Mouse (Mus musculus): ENCODE results near the gene Bend6. TPM values are rescaled to one million over a fixed set of nuclear protein-coding genes. Genes with fewer than 3 reads are reported as not detected.

Bend6 gene
- polyA plus RNA-seq, 1 experiment from 2014 or later = 0.32 TPM

DNA sequence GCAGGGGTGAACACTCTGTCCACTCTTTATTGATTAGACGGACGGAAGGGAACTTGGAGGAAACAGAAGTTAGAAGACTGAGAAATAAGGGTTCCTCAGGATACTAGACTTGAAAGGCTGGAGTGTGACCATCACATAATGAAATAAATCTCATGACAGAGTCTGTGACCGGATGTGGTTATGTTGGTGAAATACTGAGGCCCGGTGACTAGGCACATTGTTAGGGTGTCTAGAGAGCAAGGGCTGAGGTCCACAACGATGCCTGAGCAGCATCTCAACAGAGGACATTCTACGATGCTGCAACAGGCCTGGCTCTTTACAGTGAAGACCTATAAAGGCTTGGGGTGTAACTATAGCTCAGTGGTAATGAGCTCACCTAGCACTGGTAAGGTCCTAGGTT is 9.2 kb downstream of the Bend6 start:
- Histone ChIP-seq H3K36me3 (ENCODE audit: insufficient read depth, low read length) (no peaks in the 10 kb centered on the region), H3K27me3 (ENCODE audit: insufficient read depth, low read length) (no peaks in the 10 kb centered on the region), H3K4me3 (replicated peaks; ENCODE audit: low read depth, low read length) (no peak overlapping the region), H3K9ac (ENCODE audit: low read depth, low read length) (no peak overlapping the region), H3K9me3 (replicated peaks; ENCODE audit: low read length) (no peaks in the 10 kb centered on the region), H3K4me2 (ENCODE audit: low read length) (no peak overlapping the region), H3K27ac (no peak overlapping the region), H3K4me1 (replicated peaks; ENCODE audit: insufficient read depth, low read length) (no peaks in the 10 kb centered on the region)
- TF ChIP-seq CTCF (IDR thresholded peaks at IDR 0.05; ENCODE audit: low read depth) = no peak
- 88% methylated on average over 6 of the region's 6 CpGs for WGBS
- DNase-seq (ENCODE audit: low spot score) (no peak), ATAC-seq (replicated peaks; ENCODE audit: low FRiP score, low read depth) (no peak)

DNA sequence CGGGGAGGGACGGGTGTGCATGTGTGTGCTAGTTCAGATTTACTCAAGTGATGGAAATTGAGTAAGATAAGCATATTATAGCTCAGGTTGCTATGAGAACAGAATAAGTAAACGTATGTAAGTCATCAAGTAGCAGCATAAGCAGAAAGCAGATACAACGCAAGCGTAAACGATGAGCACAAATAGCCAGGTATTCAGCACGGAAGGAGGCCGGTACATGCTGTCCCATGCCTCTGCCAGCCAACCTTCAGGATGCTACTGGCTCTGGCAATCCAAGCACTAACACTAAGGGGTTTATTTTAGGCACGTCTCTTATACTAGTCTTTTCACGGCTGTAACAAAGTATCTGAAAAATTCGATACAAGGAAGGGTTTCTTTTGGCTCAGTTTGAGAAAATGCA is 10.2 kb downstream of the Bend6 start:
- H3K27me3 ChIP-seq (ENCODE audit: insufficient read depth, low read length) = no peaks in the 10 kb centered on the region
- no peak for TF ChIP-seq CTCF (IDR thresholded peaks at IDR 0.05; ENCODE audit: low read depth)
- no peaks in the 10 kb centered on the region for H3K9me3 ChIP-seq (replicated peaks; ENCODE audit: low read length)
- no peaks in the 10 kb centered on the region for H3K4me1 ChIP-seq (replicated peaks; ENCODE audit: insufficient read depth, low read length)
- H3K4me2 ChIP-seq (ENCODE audit: low read length) = no peak overlapping the region
- H3K36me3 ChIP-seq (ENCODE audit: insufficient read depth, low read length) = no peaks in the 10 kb centered on the region
- H3K4me3 ChIP-seq (replicated peaks; ENCODE audit: low read depth, low read length) = no peak overlapping the region
- DNase-seq (ENCODE audit: low spot score) (no peak), ATAC-seq (replicated peaks; ENCODE audit: low FRiP score, low read depth) (no peak)
- 88% methylated on average over 11 of the region's 11 CpGs for WGBS
- no peak overlapping the region for H3K27ac ChIP-seq
- no peak overlapping the region for H3K9ac ChIP-seq (ENCODE audit: low read depth, low read length)

DNA sequence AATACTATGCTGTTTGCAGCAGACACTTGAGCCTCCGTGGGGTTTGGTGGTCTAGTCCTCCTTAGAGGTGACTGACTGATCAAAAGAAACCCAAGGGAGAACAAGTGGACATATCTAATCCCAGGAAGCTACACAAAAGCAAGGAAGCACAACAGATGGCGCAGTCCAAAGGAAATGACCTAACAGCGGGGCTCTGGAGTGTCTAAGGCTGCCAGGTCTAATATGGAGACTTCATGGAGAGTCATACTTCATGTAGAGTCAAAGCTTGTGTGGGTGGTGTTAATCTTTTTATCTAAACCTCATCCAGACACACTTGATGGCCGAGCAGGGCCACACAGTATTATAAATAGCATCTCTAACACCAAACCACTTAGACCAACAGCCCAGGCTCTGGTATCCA is 10.9 kb downstream of the Bend6 start:
- no peaks in the 10 kb centered on the region for H3K4me1 ChIP-seq (replicated peaks; ENCODE audit: insufficient read depth, low read length)
- no peak overlapping the region for H3K4me2 ChIP-seq (ENCODE audit: low read length)
- H3K27me3 ChIP-seq (ENCODE audit: insufficient read depth, low read length) = no peaks in the 10 kb centered on the region
- H3K9me3 ChIP-seq (replicated peaks; ENCODE audit: low read length) = no peaks in the 10 kb centered on the region
- ATAC-seq (replicated peaks; ENCODE audit: low FRiP score, low read depth) (no peak), DNase-seq (ENCODE audit: low spot score) (no peak)
- H3K36me3 ChIP-seq (ENCODE audit: insufficient read depth, low read length) = no peaks in the 10 kb centered on the region
- WGBS = 73% methylated on average over 4 of the region's 4 CpGs
- H3K9ac ChIP-seq (ENCODE audit: low read depth, low read length) = no peak overlapping the region
- no peak overlapping the region for H3K27ac ChIP-seq
- H3K4me3 ChIP-seq (replicated peaks; ENCODE audit: low read depth, low read length) = no peak overlapping the region
- no peak for TF ChIP-seq CTCF (IDR thresholded peaks at IDR 0.05; ENCODE audit: low read depth)

DNA sequence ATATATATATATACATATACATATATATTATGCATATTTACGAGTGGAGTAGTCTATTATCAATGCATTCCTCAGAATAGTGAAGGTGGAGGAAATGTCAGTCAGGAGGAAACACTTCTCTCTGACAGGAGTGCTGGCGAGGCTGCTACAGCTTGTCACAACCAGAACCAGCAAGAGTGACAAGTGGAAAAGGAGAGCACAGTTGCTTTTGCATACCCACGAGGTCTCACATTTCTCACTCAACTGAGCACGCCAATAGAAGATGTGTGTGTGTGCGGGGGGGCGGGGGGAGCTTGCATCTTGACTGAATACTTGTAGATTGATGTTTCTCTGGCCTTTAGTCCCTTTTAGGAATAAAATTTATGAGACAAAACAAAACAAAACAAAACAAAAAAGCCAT is 11.5 kb downstream of the Bend6 start:
- H3K4me1 ChIP-seq (replicated peaks; ENCODE audit: insufficient read depth, low read length) = no peaks in the 10 kb centered on the region
- no peak for ATAC-seq (replicated peaks; ENCODE audit: low FRiP score, low read depth)
- no peak for DNase-seq (ENCODE audit: low spot score)
- no peaks in the 10 kb centered on the region for H3K27me3 ChIP-seq (ENCODE audit: insufficient read depth, low read length)
- H3K9ac ChIP-seq (ENCODE audit: low read depth, low read length) = no peak overlapping the region
- no peak overlapping the region for H3K4me2 ChIP-seq (ENCODE audit: low read length)
- H3K9me3 ChIP-seq (replicated peaks; ENCODE audit: low read length) = no peaks in the 10 kb centered on the region
- no peaks in the 10 kb centered on the region for H3K36me3 ChIP-seq (ENCODE audit: insufficient read depth, low read length)
- 58% methylated on average over 6 of the region's 6 CpGs for WGBS
- H3K27ac ChIP-seq = no peak overlapping the region
- TF ChIP-seq CTCF (IDR thresholded peaks at IDR 0.05; ENCODE audit: low read depth) = no peak
- no peak overlapping the region for H3K4me3 ChIP-seq (replicated peaks; ENCODE audit: low read depth, low read length)

DNA sequence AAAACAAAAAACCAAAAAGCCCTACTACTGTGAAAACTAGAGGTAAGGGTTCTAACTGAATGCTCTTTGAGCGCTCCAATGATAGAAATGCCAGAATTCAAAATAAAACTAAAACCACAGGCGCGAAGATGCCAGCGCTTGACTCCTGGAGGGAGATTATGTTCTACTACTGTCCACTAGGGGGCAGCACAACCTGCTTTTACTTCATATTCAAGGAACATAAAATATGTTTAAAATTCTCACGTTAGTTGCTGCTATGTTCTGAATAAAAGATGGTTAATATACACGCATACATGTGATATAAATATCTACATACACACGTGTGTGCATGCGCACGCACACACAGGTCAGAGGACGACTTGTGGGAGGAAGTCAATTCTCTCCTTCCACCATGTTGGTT is 14.8 kb downstream of the Bend6 start:
- H3K36me3 ChIP-seq (ENCODE audit: insufficient read depth, low read length) = no peaks in the 10 kb centered on the region
- H3K4me2 ChIP-seq (ENCODE audit: low read length) = no peak overlapping the region
- DNase-seq (ENCODE audit: low spot score) (peak; percentile 61), ATAC-seq (replicated peaks; ENCODE audit: low FRiP score, low read depth) (no peak)
- TF ChIP-seq CTCF (IDR thresholded peaks at IDR 0.05; ENCODE audit: low read depth) = peak; percentile 75
- H3K4me3 ChIP-seq (replicated peaks; ENCODE audit: low read depth, low read length) = no peak overlapping the region
- no peak overlapping the region for H3K9ac ChIP-seq (ENCODE audit: low read depth, low read length)
- H3K9me3 ChIP-seq (replicated peaks; ENCODE audit: low read length) = no peaks in the 10 kb centered on the region
- H3K4me1 ChIP-seq (replicated peaks; ENCODE audit: insufficient read depth, low read length) = no peaks in the 10 kb centered on the region
- H3K27ac ChIP-seq = no peak overlapping the region
- no peaks in the 10 kb centered on the region for H3K27me3 ChIP-seq (ENCODE audit: insufficient read depth, low read length)
- WGBS = 67% methylated on average over 10 of the region's 10 CpGs

DNA sequence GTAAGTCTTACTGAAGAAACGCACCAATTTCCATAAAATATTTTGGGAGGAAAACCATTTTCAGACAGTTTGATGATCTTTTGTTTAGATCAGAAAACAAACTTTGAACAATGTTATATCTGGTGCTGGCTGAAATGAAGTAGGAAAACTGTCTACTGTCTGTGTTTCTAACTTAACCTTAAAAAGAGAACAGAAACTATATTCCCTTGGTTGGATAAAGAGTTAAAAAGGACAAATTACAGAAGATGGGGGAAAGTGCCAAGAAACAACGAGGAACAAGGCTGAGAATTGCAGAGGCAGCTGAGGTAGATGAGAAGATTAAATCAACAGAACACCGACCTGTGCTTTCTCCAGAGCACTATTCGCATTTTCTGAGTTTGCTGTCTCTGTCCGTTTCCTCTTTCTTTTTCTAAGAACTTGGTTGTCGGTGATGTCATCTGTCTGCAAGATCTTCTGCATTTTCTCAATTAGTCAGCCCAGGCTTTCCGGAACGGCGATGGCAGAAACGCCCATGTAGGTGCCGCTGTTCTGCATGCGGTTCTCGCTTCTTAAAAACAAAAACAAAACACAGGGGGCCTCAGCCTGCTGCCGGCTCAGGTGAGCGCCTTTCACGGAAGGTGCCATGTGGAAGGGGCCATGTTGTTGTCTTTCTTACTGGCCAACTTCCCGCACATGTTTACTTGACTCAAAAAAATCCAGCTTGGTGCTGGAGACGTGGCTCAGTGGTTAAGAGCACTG is 24.3 kb downstream of the Bend6 start:
- no peaks in the 10 kb centered on the region for H3K9me3 ChIP-seq (replicated peaks; ENCODE audit: low read length)
- WGBS = 15% methylated on average over 18 of the region's 18 CpGs
- H3K27me3 ChIP-seq (ENCODE audit: insufficient read depth, low read length) = no peaks in the 10 kb centered on the region
- 0 out of 2 replicates have a peak overlapping the region, but pooled peaks have one; percentile 0 for H3K4me3 ChIP-seq (replicated peaks; ENCODE audit: low read depth, low read length)
- DNase-seq (ENCODE audit: low spot score) = peak; percentile 52
- ATAC-seq (replicated peaks; ENCODE audit: low FRiP score, low read depth) = no peak
- H3K36me3 ChIP-seq (ENCODE audit: insufficient read depth, low read length) = no peaks in the 10 kb centered on the region
- H3K4me1 ChIP-seq (replicated peaks; ENCODE audit: insufficient read depth, low read length) = no peaks in the 10 kb centered on the region
- peak overlapping the region; percentile 34 for H3K4me2 ChIP-seq (ENCODE audit: low read length)
- peak; percentile 32; the same call in 1 of the 2 replicates for TF ChIP-seq CTCF (IDR thresholded peaks at IDR 0.05; ENCODE audit: low read depth)
- no peak overlapping the region for H3K9ac ChIP-seq (ENCODE audit: low read depth, low read length)
- no peak overlapping the region for H3K27ac ChIP-seq

DNA sequence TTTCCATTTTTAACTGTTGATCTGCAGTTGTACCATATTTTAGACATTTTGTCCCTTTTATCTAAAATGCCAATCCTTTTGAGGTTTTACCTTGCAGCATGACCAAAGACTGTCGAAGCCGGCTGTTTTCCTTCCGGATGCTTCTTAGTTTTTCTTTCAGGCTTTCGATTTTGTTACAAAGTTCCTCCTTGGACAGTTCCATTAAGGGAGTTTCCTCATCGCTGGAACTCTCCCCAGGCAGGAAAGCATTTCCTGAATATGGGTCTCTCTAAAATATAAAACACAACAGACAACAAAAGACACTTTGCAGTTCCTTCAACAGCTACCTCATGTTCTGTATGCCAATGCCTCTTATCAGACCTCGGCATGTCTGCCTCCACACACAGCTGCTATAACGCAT is 29.4 kb downstream of the Bend6 start:
- H3K4me3 ChIP-seq (replicated peaks; ENCODE audit: low read depth, low read length) = no peak overlapping the region
- 80% methylated on average over 7 of the region's 7 CpGs for WGBS

More for the DNA sequence above, 29.4 kb downstream of the Bend6 start:
- ATAC-seq (replicated peaks; ENCODE audit: low FRiP score, low read depth) (no peak), DNase-seq (ENCODE audit: low spot score) (no peak)
- TF ChIP-seq CTCF (IDR thresholded peaks at IDR 0.05; ENCODE audit: low read depth) = no peak
- no peaks in the 10 kb centered on the region for H3K9me3 ChIP-seq (replicated peaks; ENCODE audit: low read length)
- no peak overlapping the region for H3K4me2 ChIP-seq (ENCODE audit: low read length)
- H3K27me3 ChIP-seq (ENCODE audit: insufficient read depth, low read length) = no peaks in the 10 kb centered on the region
- no peak overlapping the region for H3K27ac ChIP-seq
- no peaks in the 10 kb centered on the region for H3K4me1 ChIP-seq (replicated peaks; ENCODE audit: insufficient read depth, low read length)
- no peaks in the 10 kb centered on the region for H3K36me3 ChIP-seq (ENCODE audit: insufficient read depth, low read length)
- H3K9ac ChIP-seq (ENCODE audit: low read depth, low read length) = no peak overlapping the region

Measured in kidney, postnatal 0 days (tissue).